Mouse (Mus musculus): ENCODE data around the gene Slc25a26.

- no peak for TF ChIP-seq CTCF (IDR thresholded peaks at IDR 0.05; ENCODE audit: low read depth, low read length)
- no peak for TF ChIP-seq POLR2A (IDR thresholded peaks at IDR 0.05; ENCODE audit: borderline replicate concordance, low read depth, low read length)
Measured at GRCm38 (mm10) chr6:94646902-94647301, 146.8 kb downstream of the Slc25a26 start.
